Mouse (Mus musculus) MEL (cell line): ENCODE results near the gene Tmem231. TPM values are rescaled to one million over a fixed set of nuclear protein-coding genes. Genes with fewer than 3 reads are reported as not detected.

Source experiments
- DNase-seq: peaks from one replicate; pipeline ENCODE4 v3.0.0; 2011; ENCODE audit warnings: low read depth, low spot score
- H3K27ac ChIP-seq: 2 replicates; pipeline ENCODE4 v1.5.1; 2012; ENCODE audit warnings: low read depth, mild to moderate bottlenecking, control low read depth, low read length, moderate library complexity; ENCODE audit not compliant: control insufficient read depth
- H3K27me3 ChIP-seq, 2 experiments: fragments of 150-350 bp in 1 of 2; sonication (generic) in 1 of 2; 2 replicates each; pipeline ENCODE4 v1.6.1; 2012; ENCODE audit warnings: low read length in 2 of 2, mild to moderate bottlenecking in 2 of 2, improper control_type of control experiment in 1 of 2, moderate library complexity in 1 of 2; ENCODE audit not compliant: insufficient read depth in 2 of 2, control insufficient read depth in 1 of 2
- H3K36me3 ChIP-seq, 2 experiments: 2 replicates each; pipeline ENCODE4 v1.6.1; 2012 to 2014; ENCODE audit warnings: low read length in 2 of 2, improper control_type of control experiment in 1 of 2, inconsistent platforms in 1 of 2, mild to moderate bottlenecking in 1 of 2; ENCODE audit not compliant: insufficient read depth in 2 of 2, control insufficient read depth in 1 of 2
- H3K4me1 ChIP-seq, 2 experiments: fragments of 150-350 bp in 1 of 2; sonication (generic) in 1 of 2; 2 replicates each; pipeline ENCODE4 v1.6.1; 2012; ENCODE audit warnings: low read length in 2 of 2, improper control_type of control experiment in 1 of 2, mild to moderate bottlenecking in 1 of 2; ENCODE audit not compliant: insufficient read depth in 2 of 2, control insufficient read depth in 1 of 2
- H3K4me3 ChIP-seq, 2 experiments: fragments of 150-350 bp in 1 of 2; sonication (generic) in 1 of 2; 2 replicates each; pipeline ENCODE4 v1.5.1; 2012; ENCODE audit warnings: low read depth in 2 of 2, low read length in 2 of 2, mild to moderate bottlenecking in 2 of 2, moderate library complexity in 2 of 2, control low read depth in 1 of 2, improper control_type of control experiment in 1 of 2; ENCODE audit not compliant: control insufficient read depth in 1 of 2, insufficient read depth in 1 of 2
- H3K79me2 ChIP-seq: 2 replicates; pipeline ENCODE4 v1.6.1; 2012; ENCODE audit warnings: mild to moderate bottlenecking, low read length, moderate library complexity; ENCODE audit not compliant: control insufficient read depth, poor library complexity, insufficient read depth
- H3K9ac ChIP-seq: 2 replicates; pipeline ENCODE4 v1.6.1; 2012; ENCODE audit warnings: low read depth, mild to moderate bottlenecking, control low read depth, low read length, moderate library complexity; ENCODE audit not compliant: control insufficient read depth, poor library complexity, severe bottlenecking
- H3K9me3 ChIP-seq: fragments of 150-350 bp; sonication (generic); replicated peaks from 2 replicates; pipeline ENCODE4 v1.6.1; 2012; ENCODE audit warnings: mild to moderate bottlenecking, low read length, improper control_type of control experiment, moderate library complexity; ENCODE audit not compliant: insufficient read depth
- BHLHE40 ChIP-seq: IDR thresholded peaks from 2 replicates; pipeline ENCODE4 v1.6.1; 2012; ENCODE audit warnings: low read depth, mild to moderate bottlenecking, inconsistent platforms, low read length, improper control_type of control experiment, borderline replicate concordance
- CHD1 ChIP-seq: IDR thresholded peaks from 2 replicates; pipeline ENCODE4 v1.6.1; 2012; ENCODE audit warnings: low read depth, mild to moderate bottlenecking, inconsistent platforms, low read length, improper control_type of control experiment
- CHD2 ChIP-seq: IDR thresholded peaks from 2 replicates; pipeline ENCODE4 v1.6.1; 2011; ENCODE audit warnings: low read length, improper control_type of control experiment
- CTCF ChIP-seq, 3 experiments: IDR thresholded peaks in 2 of 3; conservative IDR thresholded peaks in 1 of 3; 2 replicates each; pipeline ENCODE4 v1.5.1; 2011 to 2012; ENCODE audit warnings: low read length in 3 of 3, low read depth in 2 of 3, mild to moderate bottlenecking in 2 of 3, improper control_type of control experiment in 1 of 3, inconsistent platforms in 1 of 3, mixed read lengths in 1 of 3, moderate library complexity in 1 of 3; ENCODE audit not compliant: control insufficient read depth in 1 of 3, insufficient read depth in 1 of 3, poor library complexity in 1 of 3, severe bottlenecking in 1 of 3
- ELF1 ChIP-seq: IDR thresholded peaks from 2 replicates; pipeline ENCODE4 v1.6.1; 2014; ENCODE audit warnings: low read depth, mild to moderate bottlenecking, inconsistent platforms, low read length, improper control_type of control experiment, moderate library complexity
- EP300 ChIP-seq, 2 experiments: IDR thresholded peaks; 2 replicates each; pipeline ENCODE4 v1.6.1; 2011; ENCODE audit warnings: improper control_type of control experiment in 2 of 2, low read length in 2 of 2, low read depth in 1 of 2, mild to moderate bottlenecking in 1 of 2
- ETS1 ChIP-seq: IDR thresholded peaks from 2 replicates; pipeline ENCODE4 v1.6.1; 2012; ENCODE audit warnings: low read depth, mild to moderate bottlenecking, inconsistent platforms, low read length, improper control_type of control experiment, moderate library complexity
- GATA1 ChIP-seq: IDR thresholded peaks from 2 replicates; pipeline ENCODE4 v1.6.1; 2011; ENCODE audit warnings: low read depth, low read length, improper control_type of control experiment
- HCFC1 ChIP-seq: IDR thresholded peaks from 2 replicates; pipeline ENCODE4 v1.6.1; 2012; ENCODE audit warnings: low read depth, mild to moderate bottlenecking, inconsistent platforms, low read length, improper control_type of control experiment, moderate library complexity
- JUND ChIP-seq: IDR thresholded peaks from 2 replicates; pipeline ENCODE4 v1.6.1; 2011; ENCODE audit warnings: low read depth, mild to moderate bottlenecking, improper control_type of control experiment, low read length
- MAFK ChIP-seq: IDR thresholded peaks from 2 replicates; pipeline ENCODE4 v1.6.1; 2011; ENCODE audit warnings: low read depth, mild to moderate bottlenecking, low read length, improper control_type of control experiment, borderline replicate concordance
- MAX ChIP-seq: IDR thresholded peaks from 2 replicates; pipeline ENCODE4 v1.6.1; 2011; ENCODE audit warnings: low read length, improper control_type of control experiment
- MAZ ChIP-seq: IDR thresholded peaks from 2 replicates; pipeline ENCODE4 v1.6.1; 2012; ENCODE audit warnings: low read depth, mild to moderate bottlenecking, inconsistent platforms, low read length, improper control_type of control experiment
- MEF2A ChIP-seq: IDR thresholded peaks from 2 replicates; pipeline ENCODE4 v1.6.1; 2014; ENCODE audit warnings: low read depth, mild to moderate bottlenecking, inconsistent platforms, low read length, improper control_type of control experiment; ENCODE audit not compliant: poor library complexity, insufficient replicate concordance, severe bottlenecking; ENCODE audit errors: extremely low read depth
- MYB ChIP-seq: IDR thresholded peaks from 2 replicates; pipeline ENCODE4 v1.6.1; 2011; ENCODE audit warnings: mild to moderate bottlenecking, low read depth, low read length, improper control_type of control experiment
- MYC ChIP-seq: IDR thresholded peaks from 2 replicates; pipeline ENCODE4 v1.6.1; 2011; ENCODE audit warnings: low read depth, mild to moderate bottlenecking, low read length, improper control_type of control experiment, moderate library complexity
- NELFE ChIP-seq: IDR thresholded peaks from 2 replicates; pipeline ENCODE4 v1.6.1; 2011; ENCODE audit warnings: low read depth, low read length, improper control_type of control experiment
- POLR2A ChIP-seq, 2 experiments: IDR thresholded peaks; 2 replicates each; pipeline ENCODE4 v1.6.1; 2011 to 2012; ENCODE audit warnings: low read length in 2 of 2, mild to moderate bottlenecking in 2 of 2, control low read depth in 1 of 2, improper control_type of control experiment in 1 of 2, low read depth in 1 of 2, moderate library complexity in 1 of 2; ENCODE audit not compliant: control insufficient read depth in 1 of 2, insufficient read depth in 1 of 2, poor library complexity in 1 of 2
- RAD21 ChIP-seq: IDR thresholded peaks from 2 replicates; pipeline ENCODE4 v1.6.1; 2011; ENCODE audit warnings: mild to moderate bottlenecking, low read depth, low read length, improper control_type of control experiment
- SIN3A ChIP-seq: IDR thresholded peaks from 2 replicates; pipeline ENCODE4 v1.6.1; 2012; ENCODE audit warnings: low read length, improper control_type of control experiment, inconsistent platforms
- SMC3 ChIP-seq: IDR thresholded peaks from 2 replicates; pipeline ENCODE4 v1.6.1; 2011; ENCODE audit warnings: low read depth, low read length, improper control_type of control experiment
- TBP ChIP-seq: IDR thresholded peaks from 2 replicates; pipeline ENCODE4 v1.8.0; 2011; ENCODE audit warnings: low read depth, low read length, improper control_type of control experiment
- TCF12 ChIP-seq: IDR thresholded peaks from 2 replicates; pipeline ENCODE4 v1.6.1; 2014; ENCODE audit warnings: low read depth, mild to moderate bottlenecking, inconsistent platforms, low read length, improper control_type of control experiment, moderate library complexity
- UBTF ChIP-seq: IDR thresholded peaks from 2 replicates; pipeline ENCODE4 v1.6.1; 2012; ENCODE audit warnings: low read depth, mild to moderate bottlenecking, inconsistent platforms, low read length, improper control_type of control experiment, moderate library complexity, borderline replicate concordance; ENCODE audit not compliant: insufficient read depth
- USF1 ChIP-seq: IDR thresholded peaks from 2 replicates; pipeline ENCODE4 v1.6.1; 2014; ENCODE audit warnings: low read depth, mild to moderate bottlenecking, inconsistent platforms, low read length, improper control_type of control experiment, moderate library complexity
- ZC3H11A ChIP-seq: IDR thresholded peaks from 2 replicates; pipeline ENCODE4 v1.6.1; 2012; ENCODE audit warnings: low read depth, mild to moderate bottlenecking, inconsistent platforms, low read length, improper control_type of control experiment
- polyA plus RNA-seq, 2 experiments: library from polyadenylated mRNA; stranded (reverse) in 1 of 2; unstranded in 1 of 2; fragments of >175 nt in 1 of 2; fragments of >200 nt in 1 of 2; gene quantifications; 2 replicates each; pipeline versions ENCODE4 v1.2.1 to v1.2.4; 2012; ENCODE audit warnings: low replicate concordance in 2 of 2, low read depth in 1 of 2; ENCODE audit not compliant: insufficient read length in 2 of 2, insufficient read depth in 1 of 2, missing spikeins in 1 of 2
- total RNA-seq: library from RNA; depleted of rRNA; stranded (reverse); fragments of 300-350 nt; gene quantifications from 2 replicates; pipeline ENCODE4 v1.2.3, GENCODE M21; 2012

Gene Tmem231
- total and polyA plus RNA-seq, 3 experiments = 0.85 to 2.5 TPM; not detected in 1

- Histone ChIP-seq H3K27ac (no peak overlapping the region), H3K9ac (no peak overlapping the region), H3K4me1 (peaks cover 2 to 10% of the 10 kb centered on the region in 2 experiments; a peak in 3 of 4 replicates), H3K9me3 (no peaks in the 10 kb centered on the region), H3K36me3 (peaks cover 0 to 7% of the 10 kb centered on the region in 2 experiments; a peak in 2 of 4 replicates), H3K4me3 (no peak overlapping the region), H3K27me3 (no peaks in the 10 kb centered on the region), H3K79me2 (no peaks in the 10 kb centered on the region)
- TF ChIP-seq ZC3H11A = no peak
- TF ChIP-seq MAX = no peak
- no peak for TF ChIP-seq ELF1
- no peak for TF ChIP-seq MYC
- TF ChIP-seq SMC3 = no peak
- TF ChIP-seq MAZ = no peak
- no peak for TF ChIP-seq TCF12
- TF ChIP-seq CTCF (IDR thresholded peaks at IDR 0.05 in 2 of 3, conservative IDR thresholded peaks at IDR 0.05 in 1 of 3; ENCODE audit: control insufficient read depth in 1 of 3, insufficient read depth in 1 of 3, low read depth in 2 of 3, low read length in 3 of 3, poor library complexity in 1 of 3, severe bottlenecking in 1 of 3) = no peak
- no peak for TF ChIP-seq SIN3A
- TF ChIP-seq ETS1 = no peak
- TF ChIP-seq JUND = no peak
- TF ChIP-seq TBP = no peak
- no peak for TF ChIP-seq MAFK
- no peak for TF ChIP-seq HCFC1
- TF ChIP-seq MEF2A = no peak
- no peak for TF ChIP-seq CHD2
- no peak for TF ChIP-seq NELFE
- TF ChIP-seq RAD21 = no peak
- no peak for TF ChIP-seq GATA1
- TF ChIP-seq MYB = no peak
- DNase-seq = no peak
These were observed 29.4 kb upstream of the Tmem231 start for GRCm38 (mm10) chr8:111963091-111963490.

GRCm38 (mm10) chr8:111962589-111962988 lies 28.9 kb upstream of the Tmem231 start:
- Histone ChIP-seq H3K79me2 (no peaks in the 10 kb centered on the region), H3K9me3 (no peaks in the 10 kb centered on the region), H3K9ac (no peak overlapping the region), H3K4me1 (peaks cover 0 to 5% of the 10 kb centered on the region in 2 experiments; a peak in 2 of 4 replicates), H3K36me3 (peaks cover 0 to 3% of the 10 kb centered on the region in 2 experiments; a peak in 1 of 4 replicates), H3K27me3 (no peaks in the 10 kb centered on the region), H3K27ac (no peak overlapping the region), H3K4me3 (no peak overlapping the region)
- DNase-seq = no peak
- TF ChIP-seq JUND (no peak), HCFC1 (no peak), ZC3H11A (no peak), TCF12 (no peak), USF1 (no peak), CHD1 (no peak), EP300 (IDR thresholded peaks at IDR 0.05; ENCODE audit: low read depth in 1 of 2, low read length in 2 of 2) (no peak), UBTF (no peak), POLR2A (IDR thresholded peaks at IDR 0.05; ENCODE audit: control insufficient read depth in 1 of 2, insufficient read depth in 1 of 2, low read depth in 1 of 2, low read length in 2 of 2, poor library complexity in 1 of 2) (no peak), BHLHE40 (no peak), SMC3 (no peak)
